Mouse (Mus musculus) brain, embryonic 14.5 days (tissue): Measurements from ENCODE around the gene Tril.

ENCODE experiments used
- CTCF ChIP-seq: fragments of 200-500 bp; IDR thresholded peaks from 2 replicates; pipeline ENCODE4 v1.5.1; 2012; ENCODE audit warnings: inconsistent platforms, mild to moderate bottlenecking, moderate library complexity, borderline replicate concordance; ENCODE audit not compliant: insufficient read depth, insufficient read length; ENCODE audit errors: extremely low read depth
- POLR2A ChIP-seq: fragments of 200-500 bp; IDR thresholded peaks from 2 replicates; pipeline ENCODE4 v1.6.1; 2012; ENCODE audit warnings: mild to moderate bottlenecking, inconsistent platforms, borderline replicate concordance; ENCODE audit not compliant: poor library complexity, insufficient read depth, insufficient read length, severe bottlenecking; ENCODE audit errors: extremely low read depth

DNA sequence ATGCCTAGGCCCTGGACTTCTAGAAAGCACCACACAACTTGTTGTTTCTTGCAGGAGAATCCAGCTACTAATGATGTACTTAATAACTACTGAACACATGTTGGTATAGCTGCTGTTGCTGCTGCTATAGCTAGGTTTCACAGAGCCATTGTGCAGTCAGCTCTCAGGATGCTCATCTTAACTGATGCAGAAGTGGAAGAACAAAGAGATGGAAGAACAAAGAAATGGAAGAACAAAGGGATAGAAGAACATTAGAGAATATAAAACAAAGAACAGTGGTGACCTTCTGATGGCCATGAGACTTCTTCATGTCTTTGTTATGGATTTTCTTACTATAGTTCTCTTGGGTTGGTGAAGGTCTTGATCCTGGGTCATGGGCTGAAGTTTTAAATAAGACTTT is 6.4 kb downstream of the Tril start:
- TF ChIP-seq POLR2A (no peak), CTCF (no peak)
